Mouse (Mus musculus) embryonic facial prominence, embryonic 12.5 days (tissue): Measurements from ENCODE around the gene Gstp2. TPM values are rescaled to one million over a fixed set of nuclear protein-coding genes. Genes with fewer than 3 reads are reported as not detected.
"Not testable (repeated sequence)": the region's sequence is repeated elsewhere in the genome, so short reads cannot be mapped to it uniquely, and the experiment has no call there.

Experiments
- ATAC-seq: fragments of 200-750 bp; cut with Nextera tagmentation; 2 replicates; pipeline ENCODE4 v1.8.0; 2017; ENCODE audit not compliant: insufficient number of reproducible peaks, insufficient read depth, low FRiP score, low TSS enrichment
- H3K27ac ChIP-seq: fragments of 300-500 bp; sonication (generic); 2 replicates; pipeline ENCODE4 v1.5.1; 2016; ENCODE audit warnings: mild to moderate bottlenecking
- H3K27me3 ChIP-seq: fragments of 300-500 bp; sonication (generic); 2 replicates; pipeline ENCODE4 v1.6.1; 2016; ENCODE audit warnings: mild to moderate bottlenecking, moderate library complexity
- H3K36me3 ChIP-seq: fragments of 300-500 bp; sonication (generic); 2 replicates; pipeline ENCODE4 v1.6.1; 2016; ENCODE audit warnings: mild to moderate bottlenecking
- H3K4me1 ChIP-seq: fragments of 300-500 bp; sonication (generic); 2 replicates; pipeline ENCODE4 v1.6.1; 2016
- H3K4me2 ChIP-seq: fragments of 300-500 bp; sonication (generic); replicated peaks from 2 replicates; pipeline ENCODE4 v1.6.1; 2016; ENCODE audit warnings: mild to moderate bottlenecking, moderate library complexity
- H3K4me3 ChIP-seq: fragments of 300-500 bp; sonication (generic); 2 replicates; pipeline ENCODE4 v1.5.1; 2016; ENCODE audit warnings: mild to moderate bottlenecking
- H3K9ac ChIP-seq: fragments of 300-500 bp; sonication (generic); 2 replicates; pipeline ENCODE4 v1.6.1; 2016; ENCODE audit warnings: mild to moderate bottlenecking, moderate library complexity
- H3K9me3 ChIP-seq: fragments of 300-500 bp; sonication (generic); 2 replicates; pipeline ENCODE4 v1.6.1; 2016; ENCODE audit warnings: mild to moderate bottlenecking, moderate library complexity
- WGBS: fragments of 180-500 bp; shearing (Covaris S2); methylation state at CpG from one replicate; pipeline ENCODE4 v1.1.7; 2016; 5-methylcytosine and 5-hydroxymethylcytosine counted together
- polyA plus RNA-seq: library from polyadenylated mRNA; unstranded; fragments of >200 nt; fragmentation: Nextera tagmentation; extraction: Ambion mirVana; gene quantifications from 2 replicates; pipeline ENCODE4 v1.2.1, GENCODE M21; 2016

Gstp2 gene
- polyA plus RNA-seq, 1 experiment from 2014 or later, result 2.8 TPM

- H3K9ac ChIP-seq, result no peak overlapping the region
- no peak overlapping the region for H3K27ac ChIP-seq
- 53% methylated on average over 15 of the region's 15 CpGs for WGBS
- H3K36me3 ChIP-seq, result no peaks in the 10 kb centered on the region
- no peaks in the 10 kb centered on the region for H3K27me3 ChIP-seq
- 0 out of 2 replicates have a peak, but pooled peaks cover under 1% of the 10 kb centered on the region for H3K9me3 ChIP-seq
- H3K4me3 ChIP-seq, result no peak overlapping the region
- H3K4me2 ChIP-seq, result no peak overlapping the region
- H3K4me1 ChIP-seq, result 0 out of 2 replicates have a peak, but pooled peaks cover 3% of the 10 kb centered on the region
- no peak for ATAC-seq
Measured at GRCm38 (mm10) chr19:4055947-4056693, 10.3 kb upstream of the Gstp2 start.

GRCm38 (mm10) chr19:4055216-4055946 is 9.6 kb upstream of the Gstp2 start:
- 0 out of 2 replicates have a peak, but pooled peaks cover 3% of the 10 kb centered on the region for H3K9me3 ChIP-seq
- 65% methylated on average over 8 of the region's 8 CpGs for WGBS
- ATAC-seq, result no peak

DNA sequence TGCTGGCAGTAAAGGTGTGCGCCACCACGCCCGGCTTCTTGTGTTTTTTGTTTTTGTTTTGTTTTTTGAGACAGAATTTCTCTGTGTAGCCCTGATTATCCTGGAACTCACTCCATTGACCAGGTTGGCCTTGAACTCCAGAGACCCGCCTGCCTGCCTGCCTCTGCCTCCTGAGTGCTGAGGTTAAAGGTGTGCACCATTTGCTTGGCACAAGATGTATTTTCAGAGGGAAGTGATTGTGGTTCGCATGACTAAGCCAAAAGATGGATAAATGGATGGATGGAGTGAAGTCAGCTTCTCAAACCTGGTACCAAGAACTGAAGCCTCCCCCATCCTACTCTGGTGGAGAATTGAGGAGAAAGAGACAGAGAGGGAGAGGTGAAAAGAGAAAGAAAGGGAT is 8.8 kb upstream of the Gstp2 start:
- H3K27ac ChIP-seq, result no peak overlapping the region
- no peaks in the 10 kb centered on the region for H3K27me3 ChIP-seq
- 81% methylated on average over 5 of the region's 5 CpGs for WGBS
- no peak overlapping the region for H3K4me2 ChIP-seq
- ATAC-seq, result no peak
- no peaks in the 10 kb centered on the region for H3K36me3 ChIP-seq
- 0 out of 2 replicates have a peak, but pooled peaks cover 3% of the 10 kb centered on the region for H3K4me1 ChIP-seq
- H3K9ac ChIP-seq, result no peak overlapping the region
- 0 out of 2 replicates have a peak, but pooled peaks cover 3% of the 10 kb centered on the region for H3K9me3 ChIP-seq
- no peak overlapping the region for H3K4me3 ChIP-seq

More at GRCm38 (mm10) chr19:4055216-4055946, 9.6 kb upstream of the Gstp2 start:
- no peaks in the 10 kb centered on the region for H3K27me3 ChIP-seq
- no peak overlapping the region for H3K4me3 ChIP-seq
- no peaks in the 10 kb centered on the region for H3K36me3 ChIP-seq
- no peak overlapping the region for H3K27ac ChIP-seq
- H3K4me2 ChIP-seq, result no peak overlapping the region
- H3K4me1 ChIP-seq, result 0 out of 2 replicates have a peak, but pooled peaks cover 3% of the 10 kb centered on the region
- no peak overlapping the region for H3K9ac ChIP-seq

GRCm38 (mm10) chr19:4052516-4053030 is 6.8 kb upstream of the Gstp2 start:
- Histone ChIP-seq H3K4me2 (no peak overlapping the region), H3K27ac (no peak overlapping the region), H3K36me3 (no peaks in the 10 kb centered on the region), H3K4me1 (0 out of 2 replicates have a peak, but pooled peaks cover 3% of the 10 kb centered on the region), H3K9ac (no peak overlapping the region), H3K4me3 (no peak overlapping the region), H3K27me3 (no peaks in the 10 kb centered on the region), H3K9me3 (0 out of 2 replicates have a peak, but pooled peaks cover 3% of the 10 kb centered on the region)
- no peak for ATAC-seq
- WGBS, result 77% methylated on average over 5 of the region's 5 CpGs

DNA sequence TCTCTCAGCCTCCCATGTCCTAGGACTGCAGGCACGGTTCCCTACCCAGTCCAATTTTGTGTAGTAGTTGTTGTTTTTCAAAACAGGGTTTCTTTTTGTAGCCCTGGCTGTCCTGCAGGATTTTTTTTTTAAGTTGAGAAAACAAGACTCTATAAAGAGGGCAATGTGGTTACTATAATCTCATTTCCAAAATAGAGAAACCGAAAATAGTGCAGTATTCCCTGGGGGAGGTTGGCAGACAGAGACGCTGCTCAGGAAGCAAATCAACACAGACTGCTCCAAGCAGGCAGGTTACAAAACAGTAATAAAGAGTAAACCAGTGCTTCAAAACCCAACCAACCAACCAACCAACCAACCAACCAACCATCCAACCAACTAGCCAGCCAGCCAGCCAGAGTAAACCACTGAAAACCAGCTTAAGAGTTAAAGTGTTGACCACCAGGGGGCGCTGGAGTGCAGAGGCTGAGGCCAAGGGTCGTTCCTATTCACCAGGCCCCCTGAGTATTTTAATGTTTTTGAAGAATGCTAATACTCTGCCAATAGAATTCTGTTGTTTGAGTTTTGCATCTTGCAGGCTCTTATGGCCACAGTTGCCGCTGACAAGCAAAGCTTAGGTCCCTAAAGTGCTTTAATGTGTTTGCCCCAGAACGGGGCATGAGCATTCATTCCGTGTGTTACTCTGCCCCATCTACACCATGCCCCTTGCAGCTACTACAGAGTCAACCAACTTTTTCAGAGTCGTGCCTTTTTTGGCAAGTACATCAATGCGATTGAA is 6.1 kb upstream of the Gstp2 start:
- H3K4me1 ChIP-seq, result 0 out of 2 replicates have a peak, but pooled peaks cover 3% of the 10 kb centered on the region
- H3K27me3 ChIP-seq, result no peaks in the 10 kb centered on the region
- H3K4me3 ChIP-seq, result no peak overlapping the region
- H3K9ac ChIP-seq, result no peak overlapping the region
- 0 out of 2 replicates have a peak, but pooled peaks cover 3% of the 10 kb centered on the region for H3K9me3 ChIP-seq
- H3K36me3 ChIP-seq, result no peaks in the 10 kb centered on the region
- H3K27ac ChIP-seq, result no peak overlapping the region
- 50% methylated on average over 10 of the region's 10 CpGs for WGBS
- no peak for ATAC-seq
- no peak overlapping the region for H3K4me2 ChIP-seq

DNA sequence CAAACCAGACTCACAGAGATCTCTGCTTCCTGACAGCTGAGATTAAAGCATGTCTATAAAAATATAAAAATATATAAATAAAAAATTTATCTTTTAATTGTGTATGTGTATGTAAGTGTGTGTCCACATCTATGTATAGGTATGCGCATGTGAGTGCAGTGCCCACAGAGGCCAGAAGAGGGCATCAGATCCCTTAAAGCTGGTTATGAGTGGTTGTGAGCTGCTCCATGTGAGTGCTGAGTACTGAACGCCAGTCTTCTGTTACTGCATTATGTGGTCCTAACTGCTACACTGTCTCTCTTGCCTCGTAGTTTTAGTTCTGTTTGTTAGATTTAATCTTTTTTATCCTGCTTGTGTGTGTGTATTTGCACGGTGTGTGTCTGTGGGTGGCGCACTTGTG is 5.2 kb upstream of the Gstp2 start:
- 0 out of 2 replicates have a peak, but pooled peaks cover 3% of the 10 kb centered on the region for H3K4me1 ChIP-seq
- H3K36me3 ChIP-seq, result no peaks in the 10 kb centered on the region
- H3K9me3 ChIP-seq, result 0 out of 2 replicates have a peak, but pooled peaks cover 3% of the 10 kb centered on the region
- ATAC-seq, result no peak
- no peaks in the 10 kb centered on the region for H3K27me3 ChIP-seq
- no peak overlapping the region for H3K4me3 ChIP-seq
- no peak overlapping the region for H3K9ac ChIP-seq
- no peak overlapping the region for H3K27ac ChIP-seq
- 92% methylated on average over 5 of the region's 5 CpGs for WGBS
- H3K4me2 ChIP-seq, result no peak overlapping the region

- not testable (repeated sequence) for H3K4me2 ChIP-seq, H3K4me1 ChIP-seq, H3K27ac ChIP-seq, H3K27me3 ChIP-seq, ATAC-seq, H3K9ac ChIP-seq, H3K36me3 ChIP-seq, H3K9me3 ChIP-seq, H3K4me3 ChIP-seq
- WGBS, result 90% methylated on average over 5 of the region's 5 CpGs
Measured at GRCm38 (mm10) chr19:4049069-4049468, 3.2 kb upstream of the Gstp2 start.

DNA sequence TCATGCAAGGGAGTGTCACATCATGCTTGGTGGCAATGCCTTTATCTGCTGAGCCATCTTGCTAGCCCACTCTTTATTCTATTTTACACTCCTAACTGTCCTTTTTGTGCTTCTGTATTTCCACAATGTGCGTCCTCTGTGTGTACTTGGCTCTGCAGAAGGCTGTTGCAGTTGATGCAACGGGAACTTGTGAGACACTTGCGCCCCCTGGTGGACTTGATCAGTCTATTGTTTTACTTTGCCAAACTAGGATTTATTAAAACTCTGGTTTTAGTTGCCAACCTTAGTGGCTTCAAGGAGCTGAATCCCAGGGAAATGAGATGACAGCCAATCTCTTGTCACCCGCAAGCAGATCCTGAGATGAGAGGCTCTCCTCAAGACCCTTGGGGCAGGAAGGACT is 2.0 kb upstream of the Gstp2 start:
- Histone ChIP-seq H3K36me3 (no peaks in the 10 kb centered on the region), H3K4me1 (0 out of 2 replicates have a peak, but pooled peaks cover 2% of the 10 kb centered on the region), H3K27ac (no peak overlapping the region), H3K27me3 (no peaks in the 10 kb centered on the region), H3K9ac (no peak overlapping the region), H3K4me3 (no peak overlapping the region), H3K4me2 (no peak overlapping the region), H3K9me3 (0 out of 2 replicates have a peak, but pooled peaks cover 3% of the 10 kb centered on the region)
- ATAC-seq, result no peak
- 14% methylated on average over 4 of the region's 4 CpGs for WGBS

GRCm38 (mm10) chr19:4046866-4047254 is 1.0 kb upstream of the Gstp2 start:
- Histone ChIP-seq H3K9me3 (0 out of 2 replicates have a peak, but pooled peaks cover 3% of the 10 kb centered on the region), H3K4me1 (0 out of 2 replicates have a peak, but pooled peaks cover 2% of the 10 kb centered on the region), H3K4me2 (no peak overlapping the region), H3K36me3 (no peaks in the 10 kb centered on the region), H3K27me3 (no peaks in the 10 kb centered on the region), H3K27ac (no peak overlapping the region), H3K9ac (no peak overlapping the region), H3K4me3 (no peak overlapping the region)
- 82% methylated on average over 8 of the region's 8 CpGs for WGBS
- ATAC-seq, result no peak

DNA sequence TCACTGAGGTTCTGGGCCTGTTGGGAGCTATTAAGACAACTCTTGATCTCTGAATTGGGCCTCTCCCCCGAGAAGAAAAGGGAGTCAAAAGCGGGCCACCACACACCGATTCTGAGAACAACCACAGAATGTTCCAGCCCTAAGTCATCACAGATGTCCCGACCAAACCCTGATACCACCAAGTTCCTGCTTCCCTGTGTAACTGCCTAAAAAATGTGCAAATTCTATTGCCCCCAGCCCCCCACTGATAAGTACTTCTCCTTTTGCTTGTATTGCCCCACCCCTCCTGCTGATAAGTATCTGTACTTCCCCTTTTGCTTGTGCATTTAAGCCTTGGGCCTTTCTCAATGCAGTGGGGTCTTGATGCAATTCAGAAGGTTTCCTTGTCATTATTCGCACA is 1.7 kb downstream of the Gstp2 start:
- H3K9ac ChIP-seq, H3K4me2 ChIP-seq, H3K27me3 ChIP-seq, H3K9me3 ChIP-seq, H3K27ac ChIP-seq, H3K36me3 ChIP-seq, ATAC-seq, H3K4me3 ChIP-seq, H3K4me1 ChIP-seq: not testable (repeated sequence)
- WGBS, result 78% methylated on average over 5 of the region's 5 CpGs

DNA sequence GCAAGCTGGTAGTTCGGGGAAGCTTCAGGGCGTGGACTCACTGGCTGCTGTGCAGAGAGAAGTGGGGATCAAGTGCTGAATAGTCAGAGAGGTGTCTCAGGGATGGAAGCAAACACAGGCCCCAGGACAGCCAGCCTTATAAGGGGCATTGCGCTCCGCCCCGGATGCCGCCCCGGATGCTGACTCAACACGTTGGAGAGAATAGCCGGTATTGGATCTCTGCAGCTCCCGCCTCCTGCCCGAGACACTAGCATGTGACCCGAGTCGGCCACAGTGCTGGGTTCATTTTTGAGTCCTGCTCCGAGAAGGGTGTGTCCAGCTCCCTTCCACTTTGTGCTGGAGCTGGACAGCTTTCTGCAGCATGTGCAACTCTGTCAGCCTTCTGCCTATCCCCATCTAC is 3.7 kb downstream of the Gstp2 start:
- Histone ChIP-seq H3K36me3 (no peaks in the 10 kb centered on the region), H3K9me3 (no peaks in the 10 kb centered on the region), H3K27me3 (no peaks in the 10 kb centered on the region), H3K9ac (no peak overlapping the region), H3K4me2 (no peak overlapping the region), H3K4me1 (0 out of 2 replicates have a peak, but pooled peaks cover 2% of the 10 kb centered on the region), H3K4me3 (no peak overlapping the region), H3K27ac (no peak overlapping the region)
- WGBS, result 79% methylated on average over 14 of the region's 14 CpGs
- no peak for ATAC-seq
